Mouse (Mus musculus): ENCODE results near the gene Gapdh. TPM values are rescaled to one million over a fixed set of nuclear protein-coding genes. Genes with fewer than 3 reads are reported as not detected.

Gapdh gene
- polyA plus RNA-seq, 1 experiment from 2014 or later = 1,443 TPM

GRCm38 (mm10) chr6:125148251-125148925 lies 17.9 kb downstream of the Gapdh start:
- 73% methylated on average over 17 of the region's 18 CpGs for WGBS
- Histone ChIP-seq H3K9ac (ENCODE audit: low read depth, low read length) (0 out of 2 replicates have a peak overlapping the region, but pooled peaks have one; percentile 23), H3K9me3 (replicated peaks; ENCODE audit: control insufficient read depth, low read length, poor library complexity, severe bottlenecking) (no peaks in the 10 kb centered on the region), H3K27ac (ENCODE audit: low read length) (no peak overlapping the region), H3K36me3 (ENCODE audit: control insufficient read depth, insufficient read depth, low read length) (peaks cover 19% of the 10 kb centered on the region), H3K4me3 (ENCODE audit: low read depth, low read length) (no peak overlapping the region), H3K27me3 (ENCODE audit: control insufficient read depth, insufficient read depth, low read depth, low read length) (no peaks in the 10 kb centered on the region), H3K4me1 (ENCODE audit: control insufficient read depth, insufficient read depth, low read length) (peaks cover 38% of the 10 kb centered on the region), H3K4me2 (ENCODE audit: low read length) (no peak overlapping the region; the same call in 1 of the 2 replicates)
- ATAC-seq = no peak

GRCm38 (mm10) chr6:125147329-125147728 lies 18.9 kb downstream of the Gapdh start:
- ATAC-seq = no peak
- H3K27me3 ChIP-seq (ENCODE audit: control insufficient read depth, insufficient read depth, low read depth, low read length) = no peaks in the 10 kb centered on the region
- WGBS = 61% methylated on average over 10 of the region's 10 CpGs
- H3K9ac ChIP-seq (ENCODE audit: low read depth, low read length) = peak overlapping the region; percentile 92
- H3K36me3 ChIP-seq (ENCODE audit: control insufficient read depth, insufficient read depth, low read length) = peaks cover 11% of the 10 kb centered on the region; the same call in 1 of the 2 replicates
- H3K27ac ChIP-seq (ENCODE audit: low read length) = no peak overlapping the region
- peak overlapping the region; percentile 98 for H3K4me2 ChIP-seq (ENCODE audit: low read length)
- peak overlapping the region; percentile 7; the same call in 1 of the 2 replicates for H3K4me3 ChIP-seq (ENCODE audit: low read depth, low read length)
- peaks cover 38% of the 10 kb centered on the region for H3K4me1 ChIP-seq (ENCODE audit: control insufficient read depth, insufficient read depth, low read length)
- H3K9me3 ChIP-seq (replicated peaks; ENCODE audit: control insufficient read depth, low read length, poor library complexity, severe bottlenecking) = no peaks in the 10 kb centered on the region

GRCm38 (mm10) chr6:125146797-125147196 lies 19.5 kb downstream of the Gapdh start:
- H3K9ac ChIP-seq (ENCODE audit: low read depth, low read length) = peak overlapping the region; percentile 92

DNA sequence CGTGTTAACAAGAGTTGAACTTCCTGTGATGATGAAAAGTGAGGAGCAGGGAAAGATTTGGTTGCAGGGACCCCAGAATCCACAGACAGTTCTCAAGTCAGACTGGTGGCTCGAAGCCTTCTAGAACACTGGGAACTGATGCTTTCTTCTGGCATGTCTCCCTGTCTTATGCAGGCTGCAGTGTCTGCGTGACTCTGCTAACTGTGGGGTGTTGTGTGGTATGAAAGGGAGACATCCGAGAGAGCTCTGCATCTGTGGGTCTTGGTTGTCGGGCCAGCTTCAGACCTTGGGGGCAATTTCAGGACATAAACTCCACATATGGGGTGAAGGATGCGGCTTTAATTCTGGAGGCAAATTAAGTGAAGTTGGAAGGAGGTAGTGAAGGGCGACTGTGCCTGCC lies 20.1 kb downstream of the Gapdh start:
- peaks cover 13% of the 10 kb centered on the region; the same call in 1 of the 2 replicates for H3K36me3 ChIP-seq (ENCODE audit: control insufficient read depth, insufficient read depth, low read length)
- H3K4me1 ChIP-seq (ENCODE audit: control insufficient read depth, insufficient read depth, low read length) = peaks cover 38% of the 10 kb centered on the region
- peak overlapping the region; percentile 98 for H3K4me2 ChIP-seq (ENCODE audit: low read length)
- H3K9me3 ChIP-seq (replicated peaks; ENCODE audit: control insufficient read depth, low read length, poor library complexity, severe bottlenecking) = no peaks in the 10 kb centered on the region
- WGBS = 45% methylated on average over 7 of the region's 7 CpGs
- H3K27ac ChIP-seq (ENCODE audit: low read length) = no peak overlapping the region; the same call in 1 of the 2 replicates
- peak overlapping the region; percentile 92 for H3K9ac ChIP-seq (ENCODE audit: low read depth, low read length)
- peak overlapping the region; percentile 62 for H3K4me3 ChIP-seq (ENCODE audit: low read depth, low read length)
- no peak for ATAC-seq
- no peaks in the 10 kb centered on the region for H3K27me3 ChIP-seq (ENCODE audit: control insufficient read depth, insufficient read depth, low read depth, low read length)

More at GRCm38 (mm10) chr6:125146797-125147196, 19.5 kb downstream of the Gapdh start:
- ATAC-seq = no peak
- WGBS = 77% methylated on average over 4 of the region's 4 CpGs
- Histone ChIP-seq H3K4me3 (ENCODE audit: low read depth, low read length) (peak overlapping the region; percentile 1; the same call in 1 of the 2 replicates), H3K27me3 (ENCODE audit: control insufficient read depth, insufficient read depth, low read depth, low read length) (no peaks in the 10 kb centered on the region), H3K36me3 (ENCODE audit: control insufficient read depth, insufficient read depth, low read length) (peaks cover 12% of the 10 kb centered on the region; the same call in 1 of the 2 replicates), H3K4me2 (ENCODE audit: low read length) (peak overlapping the region; percentile 98), H3K4me1 (ENCODE audit: control insufficient read depth, insufficient read depth, low read length) (peaks cover 38% of the 10 kb centered on the region), H3K9me3 (replicated peaks; ENCODE audit: control insufficient read depth, low read length, poor library complexity, severe bottlenecking) (no peaks in the 10 kb centered on the region), H3K27ac (ENCODE audit: low read length) (no peak overlapping the region)

GRCm38 (mm10) chr6:125145479-125145951 lies 20.8 kb downstream of the Gapdh start:
- Histone ChIP-seq H3K27ac (ENCODE audit: low read length) (peak overlapping the region; percentile 90), H3K36me3 (ENCODE audit: control insufficient read depth, insufficient read depth, low read length) (peaks cover 15% of the 10 kb centered on the region; the same call in 1 of the 2 replicates), H3K4me3 (ENCODE audit: low read depth, low read length) (peak overlapping the region; percentile 62), H3K27me3 (ENCODE audit: control insufficient read depth, insufficient read depth, low read depth, low read length) (no peaks in the 10 kb centered on the region), H3K4me1 (ENCODE audit: control insufficient read depth, insufficient read depth, low read length) (peaks cover 38% of the 10 kb centered on the region), H3K9ac (ENCODE audit: low read depth, low read length) (peak overlapping the region; percentile 92), H3K4me2 (ENCODE audit: low read length) (peak overlapping the region; percentile 98), H3K9me3 (replicated peaks; ENCODE audit: control insufficient read depth, low read length, poor library complexity, severe bottlenecking) (no peaks in the 10 kb centered on the region)
- peak; percentile 78 for ATAC-seq
- WGBS = 0% methylated on average over 35 of the region's 35 CpGs

DNA sequence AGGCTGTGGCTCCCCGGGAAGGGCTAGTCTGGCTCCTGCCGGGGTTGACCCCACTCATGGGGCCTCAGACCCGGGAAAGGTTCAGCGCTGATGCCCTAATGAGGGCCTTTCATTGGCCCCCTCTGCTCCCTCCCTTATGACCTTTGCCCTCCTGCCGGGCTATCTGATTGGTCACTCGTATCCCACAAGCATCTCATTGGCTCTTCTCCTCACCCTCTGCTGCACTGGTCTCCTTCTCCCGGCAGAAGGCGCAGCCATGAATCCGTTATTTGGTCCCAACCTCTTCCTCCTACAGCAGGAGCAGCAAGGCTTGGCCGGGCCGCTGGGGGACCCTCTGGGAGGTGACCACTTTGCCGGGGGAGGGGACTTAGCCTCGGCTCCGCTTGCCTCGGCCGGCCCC lies 21.3 kb downstream of the Gapdh start, which contains the start of gene Iffo1:
Gene Iffo1, plus strand, starts transcription at position 241 of the 400 bp plus-strand sequence.
- peak; percentile 94 for ATAC-seq
- 0% methylated on average over 15 of the region's 16 CpGs for WGBS

GRCm38 (mm10) chr6:125143904-125144303 lies 22.4 kb downstream of the Gapdh start:
- H3K36me3 ChIP-seq (ENCODE audit: control insufficient read depth, insufficient read depth, low read length) = peaks cover 24% of the 10 kb centered on the region
- H3K9ac ChIP-seq (ENCODE audit: low read depth, low read length) = no peak overlapping the region
- no peak overlapping the region for H3K4me3 ChIP-seq (ENCODE audit: low read depth, low read length)
- H3K27me3 ChIP-seq (ENCODE audit: control insufficient read depth, insufficient read depth, low read depth, low read length) = no peaks in the 10 kb centered on the region
- no peaks in the 10 kb centered on the region for H3K9me3 ChIP-seq (replicated peaks; ENCODE audit: control insufficient read depth, low read length, poor library complexity, severe bottlenecking)
- peaks cover 38% of the 10 kb centered on the region for H3K4me1 ChIP-seq (ENCODE audit: control insufficient read depth, insufficient read depth, low read length)
- ATAC-seq = no peak
- WGBS = 85% methylated on average over 9 of the region's 9 CpGs
- H3K27ac ChIP-seq (ENCODE audit: low read length) = no peak overlapping the region
- no peak overlapping the region for H3K4me2 ChIP-seq (ENCODE audit: low read length)

More for the DNA sequence above, 21.3 kb downstream of the Gapdh start, which contains the start of gene Iffo1:
- Histone ChIP-seq H3K9me3 (replicated peaks; ENCODE audit: control insufficient read depth, low read length, poor library complexity, severe bottlenecking) (no peaks in the 10 kb centered on the region), H3K27me3 (ENCODE audit: control insufficient read depth, insufficient read depth, low read depth, low read length) (no peaks in the 10 kb centered on the region), H3K36me3 (ENCODE audit: control insufficient read depth, insufficient read depth, low read length) (peaks cover 20% of the 10 kb centered on the region), H3K27ac (ENCODE audit: low read length) (peak within 1 kb of the TSS; percentile 90), H3K4me3 (ENCODE audit: low read depth, low read length) (peak within 1 kb of the TSS; percentile 62), H3K4me2 (ENCODE audit: low read length) (peak within 1 kb of the TSS; percentile 98), H3K9ac (ENCODE audit: low read depth, low read length) (peak within 1 kb of the TSS; percentile 92), H3K4me1 (ENCODE audit: control insufficient read depth, insufficient read depth, low read length) (peaks cover 38% of the 10 kb centered on the region)

DNA sequence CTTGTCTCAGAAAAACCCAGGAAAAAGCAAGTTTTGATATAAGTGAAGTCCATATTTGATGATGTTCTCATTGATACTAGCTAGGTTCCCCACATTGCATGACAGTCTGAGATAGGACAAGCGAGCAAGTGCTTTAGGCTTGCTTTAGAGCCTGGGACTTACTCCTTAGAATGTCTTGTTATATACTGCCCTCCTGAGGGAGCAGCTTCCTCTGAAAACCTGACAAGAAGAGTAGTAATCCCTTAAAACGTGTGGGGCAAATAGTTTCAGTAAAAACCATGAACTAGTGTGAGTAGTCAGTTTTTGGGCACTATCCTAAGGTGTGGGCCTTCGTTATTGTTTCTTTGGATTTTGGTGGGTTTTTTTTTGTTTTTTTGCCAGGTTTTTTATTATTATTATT lies 23.1 kb downstream of the Gapdh start:
- Histone ChIP-seq H3K27ac (ENCODE audit: low read length) (no peak overlapping the region), H3K27me3 (ENCODE audit: control insufficient read depth, insufficient read depth, low read depth, low read length) (no peaks in the 10 kb centered on the region), H3K4me2 (ENCODE audit: low read length) (no peak overlapping the region), H3K4me1 (ENCODE audit: control insufficient read depth, insufficient read depth, low read length) (peaks cover 31% of the 10 kb centered on the region), H3K9me3 (replicated peaks; ENCODE audit: control insufficient read depth, low read length, poor library complexity, severe bottlenecking) (no peaks in the 10 kb centered on the region), H3K36me3 (ENCODE audit: control insufficient read depth, insufficient read depth, low read length) (peaks cover 26% of the 10 kb centered on the region), H3K4me3 (ENCODE audit: low read depth, low read length) (no peak overlapping the region), H3K9ac (ENCODE audit: low read depth, low read length) (no peak overlapping the region)
- ATAC-seq = no peak
- 86% methylated on average over 3 of the region's 3 CpGs for WGBS

DNA sequence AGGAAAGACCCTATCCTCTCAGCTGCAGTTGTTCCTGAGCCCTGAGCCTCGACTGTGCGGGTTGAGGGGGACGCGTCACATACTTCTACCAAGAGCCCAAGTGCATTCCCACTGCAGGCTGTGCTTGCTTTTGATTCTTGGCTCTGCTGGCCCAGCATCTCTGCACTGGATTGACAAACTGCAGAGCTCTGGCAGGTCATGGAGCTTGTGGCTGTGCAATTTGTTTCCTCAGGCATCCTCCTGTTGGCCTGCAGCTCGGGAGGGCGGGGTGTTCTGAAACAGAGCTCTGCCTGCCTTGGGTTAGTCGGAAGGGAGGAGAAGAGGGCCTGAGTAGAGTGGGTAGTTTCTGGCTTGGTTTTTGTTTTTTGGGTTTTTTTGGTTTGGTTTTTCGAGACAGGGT lies 23.8 kb downstream of the Gapdh start:
- no peaks in the 10 kb centered on the region for H3K9me3 ChIP-seq (replicated peaks; ENCODE audit: control insufficient read depth, low read length, poor library complexity, severe bottlenecking)
- H3K4me3 ChIP-seq (ENCODE audit: low read depth, low read length) = no peak overlapping the region
- peaks cover 30% of the 10 kb centered on the region for H3K36me3 ChIP-seq (ENCODE audit: control insufficient read depth, insufficient read depth, low read length)
- H3K9ac ChIP-seq (ENCODE audit: low read depth, low read length) = no peak overlapping the region
- H3K27ac ChIP-seq (ENCODE audit: low read length) = no peak overlapping the region
- 95% methylated on average over 8 of the region's 8 CpGs for WGBS
- no peaks in the 10 kb centered on the region for H3K27me3 ChIP-seq (ENCODE audit: control insufficient read depth, insufficient read depth, low read depth, low read length)
- H3K4me1 ChIP-seq (ENCODE audit: control insufficient read depth, insufficient read depth, low read length) = peaks cover 24% of the 10 kb centered on the region
- no peak overlapping the region for H3K4me2 ChIP-seq (ENCODE audit: low read length)
- ATAC-seq = no peak
